Mouse (Mus musculus): ENCODE data around the gene Med23. TPM values are rescaled to one million over a fixed set of nuclear protein-coding genes. Genes with fewer than 3 reads are reported as not detected.

Gene Med23
- total and polyA plus RNA-seq, 2 experiments from 2014 or later: 15.2 to 41.5 TPM

DNA sequence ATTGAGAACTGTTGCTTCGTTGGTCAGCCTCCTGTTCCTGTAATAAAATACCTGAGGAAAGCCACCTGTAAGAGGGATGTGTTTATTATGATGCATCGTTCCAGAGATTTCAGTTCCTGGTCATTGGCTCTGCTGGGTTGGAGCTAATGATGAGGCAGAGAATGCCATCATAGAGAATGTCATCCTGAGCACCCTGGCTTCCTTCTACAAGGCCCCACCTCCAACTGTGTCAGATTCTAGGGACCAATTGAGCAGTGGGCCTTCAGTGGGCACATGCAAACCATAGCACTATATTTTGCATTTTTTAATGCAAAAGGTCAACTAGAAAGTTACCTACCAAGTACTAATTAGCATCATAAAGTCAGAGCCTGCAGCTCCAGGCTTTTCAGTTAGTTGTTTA lies 6.6 kb upstream of the Med23 start:
- no peak for ATAC-seq
- Histone ChIP-seq H3K4me3 (ENCODE audit: low read length) (no peak overlapping the region), H3K4me2 (ENCODE audit: low read depth, low read length) (no peak overlapping the region), H3K36me3 (ENCODE audit: insufficient read depth, low read length) (no peaks in the 10 kb centered on the region), H3K27me3 (ENCODE audit: insufficient read depth, low read length) (no peaks in the 10 kb centered on the region), H3K9me3 (ENCODE audit: low read length) (no peaks in the 10 kb centered on the region), H3K27ac (no peak overlapping the region), H3K4me1 (ENCODE audit: insufficient read depth, low read length) (no peaks in the 10 kb centered on the region), H3K9ac (replicated peaks; ENCODE audit: low read length) (no peak overlapping the region)
- TF ChIP-seq CTCF (IDR thresholded peaks at IDR 0.05; ENCODE audit: low read depth): no peak
- WGBS: 76% methylated on average over 2 of the region's 2 CpGs
- no peak for DNase-seq (ENCODE audit: low spot score)

DNA sequence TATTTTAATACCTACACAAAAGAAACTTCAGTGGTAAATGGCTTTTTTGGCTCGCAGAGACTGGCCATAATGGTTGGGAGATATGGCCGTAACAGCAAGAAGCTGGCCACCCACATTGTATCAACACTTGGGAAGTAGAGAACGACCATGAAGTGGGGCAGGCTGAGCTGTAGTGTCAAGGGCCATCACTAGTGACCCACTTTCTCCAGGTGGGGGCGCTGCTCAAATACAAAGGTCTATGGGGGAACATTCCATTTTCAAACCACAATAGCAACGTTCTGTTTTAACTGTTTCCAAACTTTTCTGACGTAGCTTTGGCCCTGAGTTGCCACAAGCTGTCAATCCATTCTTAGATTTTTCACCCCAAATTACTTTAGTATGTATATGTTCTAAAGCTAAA lies 5.4 kb upstream of the Med23 start:
- DNase-seq (ENCODE audit: low spot score) (no peak), ATAC-seq (no peak)
- Histone ChIP-seq H3K4me1 (ENCODE audit: insufficient read depth, low read length) (no peaks in the 10 kb centered on the region), H3K4me3 (ENCODE audit: low read length) (no peak overlapping the region), H3K9me3 (ENCODE audit: low read length) (no peaks in the 10 kb centered on the region), H3K27me3 (ENCODE audit: insufficient read depth, low read length) (no peaks in the 10 kb centered on the region), H3K9ac (replicated peaks; ENCODE audit: low read length) (no peak overlapping the region), H3K4me2 (ENCODE audit: low read depth, low read length) (no peak overlapping the region), H3K27ac (no peak overlapping the region), H3K36me3 (ENCODE audit: insufficient read depth, low read length) (no peaks in the 10 kb centered on the region)
- 73% methylated on average over 6 of the region's 6 CpGs for WGBS
- TF ChIP-seq CTCF (IDR thresholded peaks at IDR 0.05; ENCODE audit: low read depth): no peak

DNA sequence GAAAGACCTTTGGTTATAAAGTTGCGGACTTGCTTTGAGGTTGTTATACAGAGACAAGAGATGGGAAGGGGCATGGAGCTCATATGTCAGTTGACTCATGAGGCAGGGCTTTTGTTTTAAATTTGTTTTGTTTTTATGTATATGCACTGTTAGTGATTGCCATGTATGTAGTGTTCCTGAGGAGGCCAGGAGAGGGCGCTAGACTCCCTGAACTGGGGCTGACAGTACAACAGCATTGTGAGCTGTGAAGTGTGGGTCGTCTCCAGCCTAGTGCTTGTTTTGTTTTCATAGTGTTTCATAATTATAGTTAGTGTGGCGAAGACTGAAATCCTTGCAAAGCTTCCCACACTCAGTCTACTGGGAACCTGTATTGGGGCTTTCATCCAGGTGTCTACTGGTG lies 3.8 kb downstream of the Med23 start:
- Histone ChIP-seq H3K27ac (no peak overlapping the region), H3K36me3 (ENCODE audit: insufficient read depth, low read length) (peaks cover 51% of the 10 kb centered on the region), H3K4me2 (ENCODE audit: low read depth, low read length) (no peak overlapping the region), H3K4me3 (ENCODE audit: low read length) (no peak overlapping the region), H3K27me3 (ENCODE audit: insufficient read depth, low read length) (no peaks in the 10 kb centered on the region), H3K9ac (replicated peaks; ENCODE audit: low read length) (no peak overlapping the region), H3K9me3 (ENCODE audit: low read length) (no peaks in the 10 kb centered on the region), H3K4me1 (ENCODE audit: insufficient read depth, low read length) (no peaks in the 10 kb centered on the region)
- DNase-seq (ENCODE audit: low spot score) (peak; percentile 14), ATAC-seq (no peak)
- WGBS: 77% methylated on average over 4 of the region's 4 CpGs
- TF ChIP-seq CTCF (IDR thresholded peaks at IDR 0.05; ENCODE audit: low read depth): peak; percentile 55

DNA sequence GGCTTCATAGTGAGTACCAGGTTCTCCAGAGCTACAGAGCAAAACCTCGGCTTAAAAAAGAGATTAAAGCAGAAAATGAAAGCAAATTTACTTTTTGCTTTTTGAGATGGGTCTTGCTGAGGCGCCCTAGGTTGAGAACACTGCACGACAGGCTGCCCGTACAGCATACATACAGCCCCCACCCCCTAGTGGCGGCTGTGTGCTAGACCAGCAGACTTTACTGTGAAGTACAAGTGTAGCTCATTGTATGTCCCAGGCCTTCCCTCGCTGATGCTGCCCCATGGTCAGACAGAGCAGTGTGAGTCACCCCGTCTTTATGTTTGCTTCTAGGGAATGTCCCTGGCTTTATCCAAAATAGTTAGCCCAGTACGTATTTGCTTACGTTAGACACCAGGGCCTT lies 16.2 kb downstream of the Med23 start:
- Histone ChIP-seq H3K4me1 (ENCODE audit: insufficient read depth, low read length) (no peaks in the 10 kb centered on the region), H3K9ac (replicated peaks; ENCODE audit: low read length) (no peak overlapping the region), H3K27me3 (ENCODE audit: insufficient read depth, low read length) (no peaks in the 10 kb centered on the region), H3K4me2 (ENCODE audit: low read depth, low read length) (no peak overlapping the region), H3K36me3 (ENCODE audit: insufficient read depth, low read length) (peaks cover 52% of the 10 kb centered on the region), H3K27ac (no peak overlapping the region), H3K4me3 (ENCODE audit: low read length) (no peak overlapping the region), H3K9me3 (ENCODE audit: low read length) (no peaks in the 10 kb centered on the region)
- peak; percentile 68 for TF ChIP-seq CTCF (IDR thresholded peaks at IDR 0.05; ENCODE audit: low read depth)
- peak; percentile 61 for ATAC-seq
- WGBS: 84% methylated on average over 9 of the region's 9 CpGs
- peak; percentile 41 for DNase-seq (ENCODE audit: low spot score)

GRCm38 (mm10) chr10:24888343-24888742 lies 18.6 kb downstream of the Med23 start:
- H3K27me3 ChIP-seq (ENCODE audit: insufficient read depth, low read length): no peaks in the 10 kb centered on the region
- WGBS: 97% methylated on average over 7 of the region's 7 CpGs
- DNase-seq (ENCODE audit: low spot score): no peak
- H3K9me3 ChIP-seq (ENCODE audit: low read length): no peaks in the 10 kb centered on the region
- H3K36me3 ChIP-seq (ENCODE audit: insufficient read depth, low read length): peaks cover 45% of the 10 kb centered on the region
- no peak overlapping the region for H3K27ac ChIP-seq
- no peak for TF ChIP-seq CTCF (IDR thresholded peaks at IDR 0.05; ENCODE audit: low read depth)
- H3K9ac ChIP-seq (replicated peaks; ENCODE audit: low read length): no peak overlapping the region
- no peak overlapping the region for H3K4me2 ChIP-seq (ENCODE audit: low read depth, low read length)
- no peak overlapping the region for H3K4me3 ChIP-seq (ENCODE audit: low read length)
- no peak for ATAC-seq
- no peaks in the 10 kb centered on the region for H3K4me1 ChIP-seq (ENCODE audit: insufficient read depth, low read length)

GRCm38 (mm10) chr10:24895927-24896326 lies 26.1 kb downstream of the Med23 start:
- H3K4me3 ChIP-seq (ENCODE audit: low read length): no peak overlapping the region
- no peak overlapping the region for H3K27ac ChIP-seq
- H3K9me3 ChIP-seq (ENCODE audit: low read length): no peaks in the 10 kb centered on the region
- no peak for ATAC-seq
- peak; percentile 24; the same call in 1 of the 2 replicates for TF ChIP-seq CTCF (IDR thresholded peaks at IDR 0.05; ENCODE audit: low read depth)
- no peak overlapping the region for H3K9ac ChIP-seq (replicated peaks; ENCODE audit: low read length)
- H3K4me2 ChIP-seq (ENCODE audit: low read depth, low read length): no peak overlapping the region
- H3K27me3 ChIP-seq (ENCODE audit: insufficient read depth, low read length): no peaks in the 10 kb centered on the region
- no peak for DNase-seq (ENCODE audit: low spot score)
- peaks cover 54% of the 10 kb centered on the region for H3K36me3 ChIP-seq (ENCODE audit: insufficient read depth, low read length)
- WGBS: 83% methylated on average over 8 of the region's 8 CpGs
- H3K4me1 ChIP-seq (ENCODE audit: insufficient read depth, low read length): no peaks in the 10 kb centered on the region

DNA sequence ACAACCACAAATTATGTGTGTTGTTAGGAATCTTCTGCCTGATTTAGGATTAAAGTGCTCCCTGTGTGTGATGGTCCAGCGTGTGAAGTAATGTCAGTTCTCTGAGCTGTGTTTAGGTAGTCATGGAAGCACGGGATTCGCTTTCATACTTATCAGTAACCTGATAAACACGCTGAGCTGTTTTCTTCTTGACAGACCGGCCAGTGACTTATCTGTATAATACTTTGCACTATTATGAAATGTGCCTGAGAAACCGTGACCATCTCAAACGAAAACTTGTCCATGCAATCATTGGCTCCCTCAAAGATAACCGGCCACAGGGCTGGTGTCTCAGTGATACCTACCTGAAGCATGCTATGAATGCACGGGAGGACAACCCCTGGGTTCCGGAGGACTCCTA lies 35.8 kb downstream of the Med23 start:
- Histone ChIP-seq H3K27me3 (ENCODE audit: insufficient read depth, low read length) (no peaks in the 10 kb centered on the region), H3K4me2 (ENCODE audit: low read depth, low read length) (no peak overlapping the region), H3K36me3 (ENCODE audit: insufficient read depth, low read length) (peaks cover 92% of the 10 kb centered on the region), H3K4me3 (ENCODE audit: low read length) (no peak overlapping the region), H3K9me3 (ENCODE audit: low read length) (no peaks in the 10 kb centered on the region), H3K9ac (replicated peaks; ENCODE audit: low read length) (no peak overlapping the region), H3K4me1 (ENCODE audit: insufficient read depth, low read length) (no peaks in the 10 kb centered on the region), H3K27ac (no peak overlapping the region)
- ATAC-seq: no peak
- 95% methylated on average over 10 of the region's 10 CpGs for WGBS
- TF ChIP-seq CTCF (IDR thresholded peaks at IDR 0.05; ENCODE audit: low read depth): no peak
- DNase-seq (ENCODE audit: low spot score): no peak
